Mouse (Mus musculus): ENCODE measurements around the gene Zfp938. TPM values are rescaled to one million over a fixed set of nuclear protein-coding genes. Genes with fewer than 3 reads are reported as not detected.

The Zfp938 gene
- polyA plus RNA-seq (2014; fragmentation: Nextera tagmentation; extraction: Ambion mirVana) = 18.3 and 20.1 TPM in 2 replicates

GRCm38 (mm10) chr10:82240742-82241400 is at the start of gene Zfp938:
Zfp938 (minus strand) TSS chr10:82241280.
- no peaks in the 10 kb centered on the region for H3K4me1 ChIP-seq (ENCODE audit: control insufficient read depth, insufficient read depth, low read length)
- H3K27me3 ChIP-seq (ENCODE audit: control insufficient read depth, insufficient read depth, low read length) = no peaks in the 10 kb centered on the region
- H3K9me3 ChIP-seq (replicated peaks; ENCODE audit: control insufficient read depth, low read length) = no peaks in the 10 kb centered on the region; the same call in 1 of the 2 replicates
- DNase-seq (ENCODE audit: low spot score) (peak; percentile 90), ATAC-seq (replicated peaks; ENCODE audit: insufficient number of reproducible peaks, low FRiP score, low TSS enrichment, low read depth) (peak; percentile 100)
- 3% methylated on average over 27 of the region's 27 CpGs for WGBS
- peak within 1 kb of the TSS; percentile 36; the same call in 1 of the 2 replicates for H3K27ac ChIP-seq (replicated peaks; ENCODE audit: low read depth, low read length)
- peak within 1 kb of the TSS; percentile 78 for H3K9ac ChIP-seq (replicated peaks; ENCODE audit: low read length)
- peak within 1 kb of the TSS; percentile 51 for H3K4me2 ChIP-seq (ENCODE audit: low read depth, low read length)
- H3K4me3 ChIP-seq (ENCODE audit: low read depth, low read length) = peak within 1 kb of the TSS; percentile 69
- no peaks in the 10 kb centered on the region for H3K36me3 ChIP-seq (replicated peaks; ENCODE audit: control insufficient read depth, insufficient read depth, low read depth, low read length)

GRCm38 (mm10) chr10:82257331-82257730 is 16.3 kb upstream of the Zfp938 start:
- no peaks in the 10 kb centered on the region for H3K36me3 ChIP-seq (replicated peaks; ENCODE audit: control insufficient read depth, insufficient read depth, low read depth, low read length)
- no peak for DNase-seq (ENCODE audit: low spot score)
- no peak overlapping the region for H3K9ac ChIP-seq (replicated peaks; ENCODE audit: low read length)
- no peaks in the 10 kb centered on the region for H3K9me3 ChIP-seq (replicated peaks; ENCODE audit: control insufficient read depth, low read length)
- no peak overlapping the region for H3K27ac ChIP-seq (replicated peaks; ENCODE audit: low read depth, low read length)
- no peaks in the 10 kb centered on the region for H3K27me3 ChIP-seq (ENCODE audit: control insufficient read depth, insufficient read depth, low read length)
- no peak overlapping the region for H3K4me3 ChIP-seq (ENCODE audit: low read depth, low read length)
- no peak overlapping the region for H3K4me2 ChIP-seq (ENCODE audit: low read depth, low read length)
- no peaks in the 10 kb centered on the region for H3K4me1 ChIP-seq (ENCODE audit: control insufficient read depth, insufficient read depth, low read length)
- whole genome bisulfite sequencing = 78% methylated on average over 2 of the region's 2 CpGs
- ATAC-seq (replicated peaks; ENCODE audit: insufficient number of reproducible peaks, low FRiP score, low TSS enrichment, low read depth) = no peak

GRCm38 (mm10) chr10:82245021-82245420 is 3.9 kb upstream of the Zfp938 start:
- Histone ChIP-seq H3K27me3 (ENCODE audit: control insufficient read depth, insufficient read depth, low read length) (no peaks in the 10 kb centered on the region), H3K4me1 (ENCODE audit: control insufficient read depth, insufficient read depth, low read length) (no peaks in the 10 kb centered on the region), H3K27ac (replicated peaks; ENCODE audit: low read depth, low read length) (no peak overlapping the region), H3K9me3 (replicated peaks; ENCODE audit: control insufficient read depth, low read length) (no peaks in the 10 kb centered on the region), H3K4me2 (ENCODE audit: low read depth, low read length) (no peak overlapping the region), H3K36me3 (replicated peaks; ENCODE audit: control insufficient read depth, insufficient read depth, low read depth, low read length) (no peaks in the 10 kb centered on the region), H3K9ac (replicated peaks; ENCODE audit: low read length) (no peak overlapping the region), H3K4me3 (ENCODE audit: low read depth, low read length) (no peak overlapping the region)
- DNase-seq (ENCODE audit: low spot score) (no peak), ATAC-seq (replicated peaks; ENCODE audit: insufficient number of reproducible peaks, low FRiP score, low TSS enrichment, low read depth) (no peak)

GRCm38 (mm10) chr10:82241401-82241788 is 315 bp upstream of the Zfp938 start:
- ATAC-seq (replicated peaks; ENCODE audit: insufficient number of reproducible peaks, low FRiP score, low TSS enrichment, low read depth) (no peak; the same call in 1 of the 2 replicates), DNase-seq (ENCODE audit: low spot score) (no peak)
- H3K27ac ChIP-seq (replicated peaks; ENCODE audit: low read depth, low read length) = no peak overlapping the region
- H3K4me1 ChIP-seq (ENCODE audit: control insufficient read depth, insufficient read depth, low read length) = no peaks in the 10 kb centered on the region
- no peaks in the 10 kb centered on the region; the same call in 1 of the 2 replicates for H3K9me3 ChIP-seq (replicated peaks; ENCODE audit: control insufficient read depth, low read length)
- H3K27me3 ChIP-seq (ENCODE audit: control insufficient read depth, insufficient read depth, low read length) = no peaks in the 10 kb centered on the region
- H3K9ac ChIP-seq (replicated peaks; ENCODE audit: low read length) = no peak overlapping the region
- 75% methylated on average over 5 of the region's 5 CpGs for WGBS
- H3K36me3 ChIP-seq (replicated peaks; ENCODE audit: control insufficient read depth, insufficient read depth, low read depth, low read length) = no peaks in the 10 kb centered on the region
- H3K4me2 ChIP-seq (ENCODE audit: low read depth, low read length) = no peak overlapping the region
- peak overlapping the region; percentile 69 for H3K4me3 ChIP-seq (ENCODE audit: low read depth, low read length)

GRCm38 (mm10) chr10:82178257-82179064 is 62.6 kb downstream of the Zfp938 start:
- WGBS = 8% methylated on average over 47 of the region's 47 CpGs
- peak overlapping the region; percentile 75 for H3K9ac ChIP-seq (replicated peaks; ENCODE audit: low read length)
- H3K9me3 ChIP-seq (replicated peaks; ENCODE audit: control insufficient read depth, low read length) = no peaks in the 10 kb centered on the region; the same call in 1 of the 2 replicates
- peak overlapping the region; percentile 84 for H3K27ac ChIP-seq (replicated peaks; ENCODE audit: low read depth, low read length)
- peak overlapping the region; percentile 53 for H3K4me3 ChIP-seq (ENCODE audit: low read depth, low read length)
- H3K27me3 ChIP-seq (ENCODE audit: control insufficient read depth, insufficient read depth, low read length) = no peaks in the 10 kb centered on the region
- ATAC-seq (replicated peaks; ENCODE audit: insufficient number of reproducible peaks, low FRiP score, low TSS enrichment, low read depth) (peak; percentile 100), DNase-seq (ENCODE audit: low spot score) (peak; percentile 93)
- H3K36me3 ChIP-seq (replicated peaks; ENCODE audit: control insufficient read depth, insufficient read depth, low read depth, low read length) = no peaks in the 10 kb centered on the region; the same call in 1 of the 2 replicates
- H3K4me2 ChIP-seq (ENCODE audit: low read depth, low read length) = peak overlapping the region; percentile 57
- no peaks in the 10 kb centered on the region for H3K4me1 ChIP-seq (ENCODE audit: control insufficient read depth, insufficient read depth, low read length)

Other genes starting within 250 kb of the Zfp938 start
- gene Zfp873, start 193.2 kb downstream of the Zfp938 start, polyA plus RNA-seq (2014; fragmentation: Nextera tagmentation; extraction: Ambion mirVana) = 14.7 and 15.0 TPM in 2 replicates
- gene BC024063, start 157.9 kb downstream of the Zfp938 start, polyA plus RNA-seq (2014; fragmentation: Nextera tagmentation; extraction: Ambion mirVana) = 8.1 and 8.4 TPM in 2 replicates
- gene AU041133, start 113.3 kb downstream of the Zfp938 start, polyA plus RNA-seq (2014; fragmentation: Nextera tagmentation; extraction: Ambion mirVana) = 5.4 and 5.7 TPM in 2 replicates
- gene 4932415D10Rik, start 75.3 kb upstream of the Zfp938 start, polyA plus RNA-seq (2014; fragmentation: Nextera tagmentation; extraction: Ambion mirVana) = not detected in 2 replicates
- 6.4 and 9.2 TPM in 2 replicates for gene Gm4924, start 113.0 kb upstream of the Zfp938 start, polyA plus RNA-seq (2014; fragmentation: Nextera tagmentation; extraction: Ambion mirVana)

Measured in embryonic facial prominence, embryonic 11.5 days (tissue).